Mouse (Mus musculus): ENCODE measurements around the gene Mctp1. TPM values are rescaled to one million over a fixed set of nuclear protein-coding genes. Genes with fewer than 3 reads are reported as not detected.
"Not testable (repeated sequence)": the region's sequence is repeated elsewhere in the genome, so short reads cannot be mapped to it uniquely, and the experiment has no call there.

The Mctp1 gene
- total RNA-seq (2021): 1 to 10 TPM; 2.6 to 2.8 TPM
- long read RNA-seq, experiment 1, partial matches to known transcripts: 1 of 2 reads
- long read RNA-seq, experiment 1, other reads (novel, unspliced or antisense): 1 of 2 reads
- long read RNA-seq, experiment 2, partial matches to known transcripts: 0 of 1 reads
- long read RNA-seq, experiment 2, other reads (novel, unspliced or antisense): 1 of 1 reads

DNA sequence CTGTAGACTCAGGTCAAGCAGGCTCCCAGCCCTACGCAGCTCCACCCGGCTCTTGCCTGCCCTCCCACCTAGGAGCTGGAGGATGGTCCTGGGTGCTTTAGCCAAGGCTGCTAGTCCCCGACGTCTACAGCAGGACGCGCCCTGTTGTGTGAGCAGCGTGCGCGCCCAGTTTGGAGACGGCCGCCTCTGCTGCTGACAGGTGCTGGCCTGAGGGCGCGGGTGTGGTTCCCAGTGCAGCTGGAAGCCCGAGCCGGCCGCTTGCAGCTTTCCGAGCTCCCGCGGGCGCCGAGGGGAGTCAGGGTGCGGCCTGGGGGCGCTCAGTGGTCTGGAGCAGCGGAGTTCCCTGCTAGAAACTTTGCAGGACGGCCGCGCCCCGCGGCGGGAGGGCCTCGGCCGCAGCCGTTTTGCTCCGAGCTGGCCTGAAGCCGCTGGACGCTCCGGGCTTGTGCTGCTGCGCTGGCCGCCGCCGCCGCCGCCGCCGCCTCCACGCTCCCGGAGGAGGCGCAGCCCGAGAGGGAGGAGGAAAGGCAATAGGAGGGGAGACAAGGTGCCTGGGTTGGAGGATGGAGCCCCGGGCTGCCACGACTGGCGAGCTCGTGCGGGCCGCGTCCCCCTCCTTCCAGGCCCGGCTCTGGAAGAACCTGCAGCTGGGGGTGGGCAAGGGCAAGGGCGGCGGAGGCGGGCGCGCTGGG lies at the start of gene Mctp1:
Gene Mctp1, plus strand, starts transcription at position 564 of the 692 bp plus-strand sequence.
- DNase-seq (ENCODE audit: low spot score in 2 of 2): peak; percentile 37 to 59

DNA sequence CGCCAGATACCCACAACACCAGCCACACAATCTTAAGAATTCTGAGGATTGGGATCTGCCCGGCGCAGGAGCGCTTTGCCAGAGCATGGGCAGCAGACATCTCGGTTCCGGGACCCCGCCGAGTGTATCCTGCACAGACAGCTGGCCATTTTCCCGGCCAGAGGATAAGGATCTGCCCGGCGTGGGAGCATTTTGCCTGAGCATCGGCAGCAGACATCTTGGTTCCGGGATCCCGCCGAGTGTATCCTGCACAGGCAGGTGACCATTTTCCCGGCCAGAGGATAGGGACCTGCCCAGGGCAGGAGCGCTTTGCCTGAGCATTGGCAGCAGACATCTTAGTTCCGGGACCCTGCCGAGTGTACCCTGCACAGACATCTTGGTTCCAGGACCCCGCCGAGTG lies 38.4 kb upstream of the Mctp1 start:
- DNase-seq (ENCODE audit: low spot score in 2 of 2): not testable (repeated sequence)

DNA sequence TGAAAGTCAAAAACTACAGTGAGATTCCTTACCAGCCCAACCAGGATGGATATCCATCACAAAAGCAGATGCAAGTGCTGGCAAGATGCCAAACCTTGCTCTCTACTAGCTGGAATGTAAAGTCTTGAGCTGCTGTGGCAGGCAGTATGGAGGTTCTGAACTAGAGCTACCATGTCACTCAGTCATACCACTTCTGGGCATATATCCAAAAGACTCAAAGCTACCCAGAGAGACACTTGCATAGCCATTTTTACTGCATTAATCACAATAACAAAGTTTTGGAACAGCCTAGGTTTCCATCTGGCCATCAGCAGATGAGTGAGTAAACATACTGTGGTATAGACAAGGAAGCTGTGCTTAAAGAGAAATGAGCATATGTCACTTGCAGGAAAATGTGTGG lies 25.6 kb upstream of the Mctp1 start:
- no peak for DNase-seq (ENCODE audit: low spot score in 2 of 2)

DNA sequence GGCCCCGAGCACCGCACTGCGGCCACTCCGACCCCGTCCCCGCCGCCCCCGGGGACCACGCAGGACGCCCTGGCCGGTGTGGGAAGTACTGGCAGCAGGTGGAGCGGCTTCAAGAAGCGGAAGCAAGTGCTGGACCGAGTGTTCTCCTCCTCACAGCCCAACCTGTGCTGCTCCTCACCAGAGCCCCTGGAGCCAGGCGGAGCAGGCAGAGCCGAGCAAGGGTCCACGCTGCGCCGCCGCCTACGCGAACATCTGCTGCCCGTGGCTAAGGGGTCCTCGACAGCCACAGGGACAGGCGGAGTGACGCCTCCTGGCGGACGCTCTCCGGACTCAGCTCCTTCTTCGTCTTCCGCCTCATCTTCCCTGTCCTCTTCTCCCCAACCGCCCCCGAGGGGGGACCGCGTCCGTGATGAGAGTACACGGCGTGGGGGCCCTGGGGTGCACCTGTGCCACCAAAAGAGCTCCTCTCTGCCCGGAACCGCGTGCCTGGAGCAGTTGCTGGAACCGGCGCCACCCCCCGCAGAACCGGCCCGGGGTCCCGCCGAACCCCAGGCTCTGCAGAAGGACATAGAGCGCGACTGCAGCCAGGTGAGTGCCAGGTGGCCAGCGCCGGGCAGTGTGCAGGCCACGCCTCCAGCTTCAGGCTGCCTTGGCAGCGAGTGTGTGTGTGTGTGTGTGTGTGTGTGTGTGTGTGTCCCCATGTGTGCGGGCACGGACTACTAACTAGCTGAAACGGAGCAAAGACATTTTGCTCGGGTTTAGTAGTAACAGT lies 515 bp downstream of the Mctp1 start:
- peak; percentile 24 to 58 for DNase-seq (ENCODE audit: low spot score in 2 of 2)

DNA sequence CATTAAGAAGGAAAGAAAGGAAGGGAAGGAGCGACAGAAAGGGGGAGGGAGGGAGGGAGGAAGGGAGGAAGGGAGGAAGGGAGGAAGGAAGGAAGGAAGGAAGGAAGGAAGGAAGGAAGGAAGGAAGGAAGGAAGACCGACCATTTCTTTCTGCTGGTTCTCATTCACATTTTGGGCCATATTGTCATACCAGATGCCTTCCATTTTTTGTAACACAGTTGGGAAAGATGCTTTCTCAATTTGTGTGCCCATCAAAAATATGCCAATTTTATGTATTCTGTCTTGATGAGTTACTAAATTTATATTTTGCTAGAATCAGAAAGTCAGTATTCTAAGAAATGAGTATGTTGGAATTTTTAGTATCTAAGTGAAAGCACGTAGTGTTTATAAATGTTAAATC lies 4.3 kb downstream of the Mctp1 start:
- DNase-seq (ENCODE audit: low spot score in 2 of 2): no peak

DNA sequence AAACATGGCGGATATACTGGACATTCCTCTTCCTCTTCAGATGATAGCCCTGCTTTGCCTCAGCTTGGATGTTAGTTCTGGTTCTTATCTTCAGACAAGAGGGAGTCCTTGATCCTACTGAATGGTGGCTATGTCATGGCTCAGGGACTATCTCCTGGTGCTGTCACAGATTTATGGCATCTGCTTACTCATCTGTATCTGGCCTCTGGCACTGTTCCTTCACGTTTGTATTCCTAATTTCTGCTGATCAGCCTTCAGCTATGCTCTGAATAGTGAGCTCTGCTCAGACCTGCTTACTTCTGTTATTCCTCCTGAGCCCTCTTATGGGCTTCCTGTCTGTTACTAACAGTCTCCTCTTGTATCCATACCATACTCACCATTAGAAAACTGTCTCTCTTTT lies 7.6 kb downstream of the Mctp1 start:
- no peak for DNase-seq (ENCODE audit: low spot score in 2 of 2)

DNA sequence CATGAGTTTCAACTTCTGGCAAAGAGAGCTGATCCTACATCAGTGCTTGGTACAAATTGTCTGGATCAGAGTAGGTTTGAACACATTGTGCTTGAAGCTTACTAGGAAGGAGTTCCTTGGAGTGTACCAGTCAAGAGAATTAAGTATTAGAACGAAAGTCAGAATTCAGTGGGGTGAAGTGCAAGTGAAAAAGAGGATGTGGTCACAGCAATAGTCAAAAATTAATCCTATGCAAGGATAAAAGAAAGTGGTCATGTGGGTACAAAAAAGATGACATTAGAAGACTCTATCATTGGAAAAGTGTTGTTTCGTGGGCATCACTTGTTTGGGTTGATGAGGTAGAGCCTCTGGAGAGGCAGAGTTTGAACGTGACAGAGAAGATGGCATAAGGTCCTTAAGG lies 8.8 kb downstream of the Mctp1 start:
- no peak for DNase-seq (ENCODE audit: low spot score in 2 of 2)

DNA sequence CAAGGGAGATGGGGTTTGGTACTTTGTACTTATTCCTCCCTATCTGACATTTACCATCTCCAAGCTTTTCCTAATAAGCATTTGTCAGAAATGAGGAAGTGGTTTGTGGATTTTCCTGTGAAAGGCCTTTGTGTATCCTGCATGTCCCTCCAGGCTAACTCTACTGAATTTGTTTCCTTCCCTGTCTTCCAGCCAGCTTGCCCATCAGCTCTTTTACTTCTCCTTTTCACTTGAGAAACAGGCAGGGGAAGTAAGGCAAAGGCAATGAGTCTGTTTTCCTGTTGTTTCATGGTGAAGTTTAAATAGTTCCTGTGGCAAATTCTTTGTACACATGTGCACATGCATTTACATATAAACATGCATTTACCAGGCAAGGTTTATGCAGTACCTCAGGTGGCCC lies 11.6 kb downstream of the Mctp1 start:
- no peak for DNase-seq (ENCODE audit: low spot score in 2 of 2)

DNA sequence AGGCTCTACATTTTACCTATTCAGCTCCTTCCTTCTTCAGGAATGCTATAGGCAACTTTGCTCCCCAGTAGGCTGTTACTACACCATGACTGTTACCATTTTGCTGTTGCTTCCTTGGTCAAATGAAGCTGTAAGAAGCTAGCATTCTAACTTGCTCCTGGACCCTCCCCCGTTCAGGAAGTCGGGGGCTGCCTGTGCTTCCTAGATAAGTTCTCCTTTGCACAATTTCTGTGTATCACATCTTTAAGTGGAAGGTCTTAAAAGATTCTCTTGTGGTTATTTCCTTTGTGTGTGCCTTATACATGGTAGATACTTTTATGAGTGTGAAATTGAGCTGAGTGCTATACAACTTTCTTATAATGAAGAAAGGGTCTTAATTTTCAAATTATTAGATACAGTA lies 25.0 kb downstream of the Mctp1 start:
- no peak for DNase-seq (ENCODE audit: low spot score in 2 of 2)

DNA sequence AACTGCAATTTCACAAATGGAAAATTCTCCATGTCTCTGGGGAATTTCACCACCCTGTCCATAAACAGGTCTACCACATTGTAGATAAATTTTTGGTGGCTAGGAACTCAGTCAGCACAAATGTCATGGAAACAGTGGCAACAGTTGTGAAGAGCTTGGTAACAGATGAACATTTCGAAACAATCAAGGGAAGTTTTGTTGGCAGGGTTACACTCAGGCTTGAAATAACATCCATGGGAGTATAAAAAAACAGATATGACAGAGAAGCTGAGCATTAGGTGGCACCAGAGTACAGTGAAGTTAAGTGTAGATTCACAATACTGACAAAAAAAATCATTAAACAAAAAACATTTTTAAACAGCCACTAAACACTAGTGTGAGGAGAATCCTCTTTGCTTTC lies 26.3 kb downstream of the Mctp1 start:
- no peak for DNase-seq (ENCODE audit: low spot score in 2 of 2)

DNA sequence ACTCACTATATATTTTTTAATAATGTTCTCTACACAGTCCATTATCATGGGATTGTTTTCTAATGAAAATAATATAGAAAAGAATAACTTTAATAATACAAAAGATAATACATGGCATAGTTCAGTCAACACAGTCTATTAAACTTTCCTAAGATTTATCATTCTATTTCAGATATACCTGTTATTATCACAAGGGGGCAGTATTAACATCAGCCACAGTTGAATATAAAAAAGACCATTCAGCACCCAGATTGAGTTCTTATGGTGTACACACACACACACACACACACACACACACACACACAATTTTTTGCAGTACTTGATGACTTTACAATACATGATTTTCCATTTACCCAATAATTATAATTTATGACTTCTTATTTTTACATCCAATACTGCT lies 31.0 kb downstream of the Mctp1 start:
- DNase-seq (ENCODE audit: low spot score in 2 of 2): no peak

DNA sequence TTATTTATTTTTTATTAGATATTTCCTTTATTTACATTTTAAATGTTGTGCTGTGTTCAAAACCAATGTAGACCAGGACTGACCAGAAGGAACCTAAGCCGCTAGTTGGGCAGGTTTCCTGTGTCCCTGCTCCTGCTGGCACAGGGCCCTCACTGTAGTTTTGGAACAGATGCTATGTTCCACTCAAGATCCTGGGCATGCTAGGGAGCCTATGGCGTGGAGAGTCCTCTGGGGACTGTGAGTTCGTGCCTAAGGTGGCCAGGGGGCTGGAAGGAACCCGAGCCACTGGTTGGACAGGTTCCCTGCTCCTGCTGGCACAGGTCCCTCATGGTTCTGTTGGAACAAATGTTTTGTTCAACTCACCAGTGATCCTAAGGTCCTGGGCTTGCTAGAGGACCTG lies 35.8 kb downstream of the Mctp1 start:
- no peak for DNase-seq (ENCODE audit: low spot score in 2 of 2)

DNA sequence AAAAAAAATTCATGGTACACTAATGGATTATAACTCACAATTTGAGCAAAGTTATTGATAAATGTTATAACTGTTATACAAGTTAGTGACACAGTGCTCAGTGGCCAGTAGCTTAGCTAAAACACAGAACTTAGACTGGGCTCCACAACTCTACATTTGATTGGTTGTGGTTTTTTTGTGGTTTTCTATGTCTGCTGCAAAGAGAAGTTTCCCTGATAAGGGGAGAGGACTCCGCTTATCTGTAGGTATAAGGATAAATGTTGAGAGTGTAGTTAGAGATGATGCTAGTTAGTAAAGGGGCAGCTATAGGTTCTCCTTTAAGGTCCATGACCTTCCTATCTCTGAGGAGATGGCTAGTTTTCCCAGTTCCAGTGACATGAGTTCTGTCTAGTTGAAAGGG lies 36.7 kb downstream of the Mctp1 start:
- DNase-seq (ENCODE audit: low spot score in 2 of 2): no peak

DNA sequence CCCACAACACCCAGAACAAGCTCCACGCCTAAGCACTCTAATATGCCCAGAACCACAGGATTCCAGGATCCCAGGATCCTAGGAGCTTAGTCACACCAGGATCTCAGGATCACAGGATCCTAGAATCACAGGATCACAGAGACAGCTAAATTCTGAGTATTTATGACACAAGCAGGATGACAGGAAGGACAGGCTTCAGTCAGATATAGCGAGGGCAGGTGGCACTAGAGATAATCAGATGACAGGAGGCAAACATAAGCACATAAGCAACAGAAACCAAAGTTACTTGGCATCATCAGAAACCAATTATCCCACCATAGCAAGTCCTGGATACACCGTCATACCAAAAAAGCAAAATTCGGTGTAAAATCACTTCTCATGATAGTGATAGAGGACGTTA lies 37.8 kb downstream of the Mctp1 start:
- no peak for DNase-seq (ENCODE audit: low spot score in 2 of 2)

DNA sequence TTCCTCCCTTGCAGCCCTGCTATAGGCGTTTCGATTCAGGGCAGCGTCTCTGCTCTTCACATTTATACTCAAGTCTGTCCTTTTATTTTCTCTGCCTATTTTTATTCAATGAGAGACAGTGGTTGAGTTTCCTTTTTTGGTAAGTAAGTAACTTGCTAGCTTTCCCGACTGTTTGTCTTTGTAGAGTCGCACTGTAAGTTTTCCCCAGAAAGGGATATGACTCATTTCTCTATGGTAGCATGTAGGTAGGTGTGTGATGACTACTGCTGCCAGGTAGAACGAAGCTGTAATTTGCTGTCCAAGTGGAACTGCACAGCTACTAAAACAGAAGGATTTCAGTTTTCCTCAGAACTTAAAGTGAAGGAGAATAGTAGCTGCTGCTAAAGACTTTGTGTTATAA lies 45.1 kb downstream of the Mctp1 start:
- no peak for DNase-seq (ENCODE audit: low spot score in 2 of 2)

DNA sequence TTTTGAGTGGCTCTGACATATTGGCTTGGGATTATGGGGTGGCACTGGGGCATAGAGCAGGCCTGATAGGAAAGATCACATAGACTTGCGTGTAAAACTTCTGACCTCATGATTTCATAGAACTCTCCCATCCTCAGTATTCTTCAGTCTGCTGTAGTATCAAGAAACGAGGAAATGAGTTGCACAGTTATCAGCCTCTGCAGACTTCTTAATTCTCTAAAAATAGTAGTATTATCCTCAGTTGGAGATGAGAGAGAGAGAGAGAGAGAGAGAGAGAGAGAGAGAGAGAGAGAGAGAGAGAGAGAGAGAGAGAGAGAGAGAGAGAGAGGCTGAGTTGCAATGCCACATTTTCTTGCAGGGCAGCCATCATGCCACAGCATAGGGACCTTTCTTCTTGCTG lies 45.6 kb downstream of the Mctp1 start:
- DNase-seq (ENCODE audit: low spot score in 2 of 2): no peak

DNA sequence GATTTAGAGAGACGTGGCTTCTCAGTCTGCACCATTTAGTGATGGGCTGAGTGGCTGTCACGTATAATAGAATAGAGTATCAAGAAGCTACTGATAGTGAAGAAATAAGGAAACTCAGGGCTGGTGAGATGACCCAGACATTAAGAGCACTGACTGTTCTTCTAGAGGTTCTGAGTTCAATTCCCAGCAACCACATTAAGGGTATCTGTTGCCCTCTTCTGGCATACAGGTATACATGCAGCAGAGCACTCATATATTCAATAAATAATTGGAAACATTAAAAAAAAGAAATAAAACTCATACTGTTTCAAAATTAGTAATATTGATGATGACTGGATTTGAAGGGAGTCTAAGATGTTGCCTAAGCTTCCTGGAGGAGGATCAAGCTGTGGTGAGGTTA lies 47.6 kb downstream of the Mctp1 start:
- no peak for DNase-seq (ENCODE audit: low spot score in 2 of 2)

DNA sequence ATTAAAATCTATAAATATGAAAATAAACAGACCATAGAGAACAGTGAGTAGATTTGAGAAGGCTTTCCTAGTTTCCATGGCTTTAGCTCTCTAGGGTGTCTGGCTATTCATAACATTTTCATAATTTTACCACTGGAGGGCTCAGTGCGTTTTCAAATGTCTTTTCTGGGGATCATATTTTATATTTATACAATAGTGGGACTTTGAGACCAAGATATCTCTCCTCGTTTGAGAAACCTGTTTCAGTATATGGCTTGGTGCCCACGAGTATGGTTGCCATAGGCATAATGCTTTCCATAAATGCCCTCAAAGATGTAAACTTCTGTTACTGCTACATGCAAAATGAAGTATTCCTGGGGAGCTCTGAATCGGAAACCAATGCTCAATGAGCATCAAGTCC lies 49.1 kb downstream of the Mctp1 start:
- no peak for DNase-seq (ENCODE audit: low spot score in 2 of 2)

DNA sequence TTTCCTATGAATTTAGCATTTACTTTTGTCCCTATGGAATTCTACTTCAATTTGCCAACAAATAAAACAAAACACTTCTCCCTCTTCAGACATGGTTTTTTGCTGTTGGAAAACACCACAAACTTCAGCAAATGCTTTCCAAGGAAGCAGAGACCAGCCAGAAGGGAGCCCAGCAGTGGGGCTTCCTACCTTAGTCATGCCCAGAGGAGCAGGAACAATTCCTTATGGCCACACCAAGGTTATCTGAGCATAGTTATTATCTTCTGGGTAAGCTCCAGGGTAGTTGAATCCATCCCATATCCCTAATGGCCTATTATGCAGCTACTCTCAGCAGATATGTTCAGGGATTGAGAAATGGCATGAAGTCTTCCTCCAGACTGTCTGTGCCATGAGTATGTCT lies 52.1 kb downstream of the Mctp1 start:
- no peak for DNase-seq (ENCODE audit: low spot score in 2 of 2)

DNA sequence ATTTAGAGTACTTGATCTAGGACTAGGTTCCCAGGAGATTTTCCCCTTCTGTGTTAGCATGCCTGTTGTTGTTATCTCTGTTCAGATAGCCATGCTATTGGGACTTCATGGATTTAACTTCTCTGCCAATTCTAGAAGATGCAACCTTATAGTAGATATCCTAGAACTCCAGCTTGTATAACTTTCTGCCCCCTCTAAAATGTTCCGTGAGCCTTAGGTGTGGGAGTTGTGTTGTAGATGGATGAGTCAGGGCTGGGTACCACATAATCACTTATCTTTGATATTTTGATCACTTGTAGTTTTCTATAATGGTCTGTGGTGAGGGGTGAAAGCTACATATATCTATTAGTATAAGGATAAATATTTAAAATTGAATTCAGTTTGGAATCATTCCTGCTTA lies 54.4 kb downstream of the Mctp1 start:
- DNase-seq (ENCODE audit: low spot score in 2 of 2): no peak

DNA sequence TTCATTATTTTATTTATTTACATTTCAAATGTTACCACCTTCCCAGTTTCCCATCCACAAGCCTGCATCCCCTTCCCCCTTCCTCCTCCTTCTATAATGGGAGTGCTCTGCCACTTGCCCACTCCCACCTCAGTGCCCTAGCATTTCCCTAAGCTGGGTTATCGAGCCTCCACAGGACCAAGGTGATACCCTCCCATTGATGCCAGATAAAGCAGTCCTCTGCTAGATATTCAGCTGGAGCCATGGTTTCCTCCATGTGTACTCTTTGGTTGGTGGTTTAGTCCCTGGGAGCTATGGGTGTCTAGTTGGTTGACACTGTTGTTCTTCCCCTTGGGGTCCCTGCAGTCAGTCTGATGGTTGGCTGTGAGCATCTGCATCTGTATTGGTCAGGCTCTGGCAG lies 61.7 kb downstream of the Mctp1 start:
- no peak for DNase-seq (ENCODE audit: low spot score in 2 of 2)

DNA sequence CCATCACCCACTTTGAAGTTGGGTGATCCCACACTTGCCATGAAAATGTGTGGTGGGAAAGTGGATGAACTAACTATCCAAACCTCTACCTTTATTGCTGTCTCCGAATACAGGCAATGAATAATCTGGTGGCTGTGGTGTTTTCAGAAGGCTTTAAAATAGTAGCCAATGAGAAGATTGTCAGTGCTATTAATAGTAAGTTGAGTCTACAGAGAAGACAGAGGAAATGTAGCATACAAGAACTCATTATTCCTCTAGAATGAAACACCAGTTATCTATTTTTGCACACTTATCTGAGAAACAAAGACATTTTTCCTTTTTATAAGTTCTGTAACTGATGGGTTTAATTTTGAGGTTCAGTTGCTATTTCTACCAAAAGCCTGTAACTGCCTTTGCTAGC lies 63.2 kb downstream of the Mctp1 start:
- DNase-seq (ENCODE audit: low spot score in 2 of 2): no peak

DNA sequence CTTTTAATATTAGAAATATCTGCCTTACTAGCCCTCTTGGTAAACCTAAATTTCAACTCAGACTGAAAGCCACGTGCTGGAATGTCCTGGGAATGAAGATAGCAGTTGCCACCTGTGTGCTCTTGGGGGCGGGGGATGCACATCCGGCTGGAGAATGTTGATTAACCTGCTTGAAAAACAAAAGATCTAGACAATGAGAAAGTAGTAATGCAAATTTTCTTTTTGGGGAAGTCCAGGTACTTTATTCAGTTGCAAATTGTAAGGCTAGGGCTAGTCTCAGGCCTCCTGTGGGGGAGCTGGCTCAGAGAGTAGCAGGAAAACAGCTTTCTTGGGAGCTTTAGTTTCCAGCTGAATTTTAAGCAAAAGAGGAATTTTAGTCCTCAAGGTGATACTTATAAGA lies 67.2 kb downstream of the Mctp1 start:
- DNase-seq (ENCODE audit: low spot score in 2 of 2): not testable (repeated sequence)
